Mouse (Mus musculus) adrenal gland, adult 8-10 months (tissue): ENCODE results near the gene Prnp. TPM values are rescaled to one million over a fixed set of nuclear protein-coding genes. Genes with fewer than 3 reads are reported as not detected.

ENCODE experiments used
- DNase-seq: peaks from one replicate; pipeline ENCODE4 v3.0.0; 2022
- total RNA-seq, 4 experiments: library from RNA; stranded (reverse); gene quantifications; 2 replicates each; pipeline ENCODE4 v1.2.4; 2022

Gene Prnp
- 100 to 1,000 TPM in 3 of 4 experiments, 10 to 100 TPM in 1; 98.3 to 196 (median 146) TPM for total RNA-seq

GRCm38 (mm10) chr2:131909683-131910572 lies at the start of gene Prnp, which contains the start of gene Prn:
TSS of gene Prnp (plus strand) at chr2:131909928.
TSS of gene Prn (plus strand) at chr2:131909957.
- peak; percentile 80 for DNase-seq

- no peak for DNase-seq
These were observed 47.0 kb upstream of the Prnp start for GRCm38 (mm10) chr2:131862617-131863275.

- peak; percentile 36 for DNase-seq
These were observed 46.3 kb upstream of the Prnp start for GRCm38 (mm10) chr2:131863472-131863871.

- DNase-seq = no peak
These were observed 45.4 kb upstream of the Prnp start for GRCm38 (mm10) chr2:131864262-131864796.

- no peak for DNase-seq
These were observed 43.1 kb upstream of the Prnp start for GRCm38 (mm10) chr2:131866676-131867075.

- no peak for DNase-seq
These were observed 40.7 kb upstream of the Prnp start for GRCm38 (mm10) chr2:131868983-131869382.

- no peak for DNase-seq
These were observed 36.4 kb upstream of the Prnp start for GRCm38 (mm10) chr2:131873376-131873775.

GRCm38 (mm10) chr2:131876551-131877265 lies 33.0 kb upstream of the Prnp start:
- DNase-seq = no peak

- DNase-seq = no peak
These were observed 28.0 kb upstream of the Prnp start for GRCm38 (mm10) chr2:131881766-131882165.

- DNase-seq = no peak
These were observed 26.6 kb upstream of the Prnp start for GRCm38 (mm10) chr2:131883136-131883535.

GRCm38 (mm10) chr2:131886503-131887160 lies 23.1 kb upstream of the Prnp start:
- no peak for DNase-seq

GRCm38 (mm10) chr2:131888233-131888632 lies 21.5 kb upstream of the Prnp start:
- DNase-seq = no peak

GRCm38 (mm10) chr2:131892534-131892933 lies 17.2 kb upstream of the Prnp start:
- DNase-seq = no peak

- no peak for DNase-seq
These were observed 14.6 kb upstream of the Prnp start for GRCm38 (mm10) chr2:131895106-131895505.

- no peak for DNase-seq
These were observed 13.7 kb upstream of the Prnp start for GRCm38 (mm10) chr2:131896011-131896410.

GRCm38 (mm10) chr2:131897336-131898109 lies 12.2 kb upstream of the Prnp start:
- no peak for DNase-seq

GRCm38 (mm10) chr2:131902423-131902822 lies 7.3 kb upstream of the Prnp start:
- no peak for DNase-seq

GRCm38 (mm10) chr2:131902867-131903266 lies 6.9 kb upstream of the Prnp start:
- DNase-seq = no peak

GRCm38 (mm10) chr2:131905025-131905424 lies 4.7 kb upstream of the Prnp start:
- no peak for DNase-seq

GRCm38 (mm10) chr2:131905776-131906175 lies 4.0 kb upstream of the Prnp start:
- DNase-seq = no peak

- DNase-seq = no peak
These were observed 3.5 kb upstream of the Prnp start for GRCm38 (mm10) chr2:131906266-131906665.
